Mouse (Mus musculus) CH12.LX (cell line): Measurements from ENCODE around the gene Fig4.

ENCODE experiments used
- CHD1 ChIP-seq: IDR thresholded peaks from 2 replicates; pipeline ENCODE4 v1.6.1; 2012; ENCODE audit warnings: low read depth, low read length, improper control_type of control experiment, inconsistent platforms
- CTCF ChIP-seq, 2 experiments: IDR thresholded peaks in 1 of 2; conservative IDR thresholded peaks in 1 of 2; 2 replicates each; pipeline ENCODE4 v1.5.1; 2011 to 2012; ENCODE audit warnings: low read depth in 2 of 2, low read length in 2 of 2, improper control_type of control experiment in 1 of 2, inconsistent platforms in 1 of 2, mild to moderate bottlenecking in 1 of 2, moderate library complexity in 1 of 2
- HCFC1 ChIP-seq: IDR thresholded peaks from 2 replicates; pipeline ENCODE4 v1.6.1; 2012; ENCODE audit warnings: low read depth, mild to moderate bottlenecking, inconsistent platforms, low read length, improper control_type of control experiment
- POLR2A ChIP-seq: IDR thresholded peaks from 2 replicates; pipeline ENCODE4 v1.6.1; 2011; ENCODE audit warnings: low read depth, mild to moderate bottlenecking, improper control_type of control experiment, low read length
- TCF12 ChIP-seq: IDR thresholded peaks from 2 replicates; pipeline ENCODE4 v1.6.1; 2014; ENCODE audit warnings: low read depth, mild to moderate bottlenecking, inconsistent platforms, low read length, improper control_type of control experiment
- USF2 ChIP-seq: conservative IDR thresholded peaks from 2 replicates; pipeline ENCODE4 v1.6.1; 2011; ENCODE audit warnings: low read depth, low read length, improper control_type of control experiment

GRCm38 (mm10) chr10:41146141-41146540, 156.9 kb downstream of the Fig4 start:
- TF ChIP-seq CTCF (conservative IDR thresholded peaks at IDR 0.05 in 1 of 2, IDR thresholded peaks at IDR 0.05 in 1 of 2; ENCODE audit: low read depth in 2 of 2, low read length in 2 of 2) (no peak), CHD1 (no peak), POLR2A (no peak), TCF12 (no peak), HCFC1 (no peak), USF2 (no peak)
